Mouse (Mus musculus) MEL (cell line): Measurements from ENCODE around the gene Usp54. TPM values are rescaled to one million over a fixed set of nuclear protein-coding genes. Genes with fewer than 3 reads are reported as not detected.

Experiments
- DNase-seq: peaks from one replicate; pipeline ENCODE4 v3.0.0; 2011; ENCODE audit warnings: low read depth, low spot score
- H3K27ac ChIP-seq: 2 replicates; pipeline ENCODE4 v1.5.1; 2012; ENCODE audit warnings: low read depth, mild to moderate bottlenecking, control low read depth, low read length, moderate library complexity; ENCODE audit not compliant: control insufficient read depth
- H3K27me3 ChIP-seq, 2 experiments: fragments of 150-350 bp in 1 of 2; sonication (generic) in 1 of 2; 2 replicates each; pipeline ENCODE4 v1.6.1; 2012; ENCODE audit warnings: low read length in 2 of 2, mild to moderate bottlenecking in 2 of 2, improper control_type of control experiment in 1 of 2, moderate library complexity in 1 of 2; ENCODE audit not compliant: insufficient read depth in 2 of 2, control insufficient read depth in 1 of 2
- H3K36me3 ChIP-seq, 2 experiments: 2 replicates each; pipeline ENCODE4 v1.6.1; 2012 to 2014; ENCODE audit warnings: low read length in 2 of 2, improper control_type of control experiment in 1 of 2, inconsistent platforms in 1 of 2, mild to moderate bottlenecking in 1 of 2; ENCODE audit not compliant: insufficient read depth in 2 of 2, control insufficient read depth in 1 of 2
- H3K4me1 ChIP-seq, 2 experiments: fragments of 150-350 bp in 1 of 2; sonication (generic) in 1 of 2; 2 replicates each; pipeline ENCODE4 v1.6.1; 2012; ENCODE audit warnings: low read length in 2 of 2, improper control_type of control experiment in 1 of 2, mild to moderate bottlenecking in 1 of 2; ENCODE audit not compliant: insufficient read depth in 2 of 2, control insufficient read depth in 1 of 2
- H3K4me3 ChIP-seq, 2 experiments: fragments of 150-350 bp in 1 of 2; sonication (generic) in 1 of 2; 2 replicates each; pipeline ENCODE4 v1.5.1; 2012; ENCODE audit warnings: low read depth in 2 of 2, low read length in 2 of 2, mild to moderate bottlenecking in 2 of 2, moderate library complexity in 2 of 2, control low read depth in 1 of 2, improper control_type of control experiment in 1 of 2; ENCODE audit not compliant: control insufficient read depth in 1 of 2, insufficient read depth in 1 of 2
- H3K79me2 ChIP-seq: 2 replicates; pipeline ENCODE4 v1.6.1; 2012; ENCODE audit warnings: mild to moderate bottlenecking, low read length, moderate library complexity; ENCODE audit not compliant: control insufficient read depth, poor library complexity, insufficient read depth
- H3K9ac ChIP-seq: 2 replicates; pipeline ENCODE4 v1.6.1; 2012; ENCODE audit warnings: low read depth, mild to moderate bottlenecking, control low read depth, low read length, moderate library complexity; ENCODE audit not compliant: control insufficient read depth, poor library complexity, severe bottlenecking
- H3K9me3 ChIP-seq: fragments of 150-350 bp; sonication (generic); replicated peaks from 2 replicates; pipeline ENCODE4 v1.6.1; 2012; ENCODE audit warnings: mild to moderate bottlenecking, low read length, improper control_type of control experiment, moderate library complexity; ENCODE audit not compliant: insufficient read depth
- BHLHE40 ChIP-seq: IDR thresholded peaks from 2 replicates; pipeline ENCODE4 v1.6.1; 2012; ENCODE audit warnings: low read depth, mild to moderate bottlenecking, inconsistent platforms, low read length, improper control_type of control experiment, borderline replicate concordance
- E2F4 ChIP-seq: IDR thresholded peaks from 2 replicates; pipeline ENCODE4 v1.6.1; 2011; ENCODE audit warnings: low read depth, low read length, improper control_type of control experiment, borderline replicate concordance
- GATA1 ChIP-seq: IDR thresholded peaks from 2 replicates; pipeline ENCODE4 v1.6.1; 2011; ENCODE audit warnings: low read depth, low read length, improper control_type of control experiment
- HCFC1 ChIP-seq: IDR thresholded peaks from 2 replicates; pipeline ENCODE4 v1.6.1; 2012; ENCODE audit warnings: low read depth, mild to moderate bottlenecking, inconsistent platforms, low read length, improper control_type of control experiment, moderate library complexity
- KAT2A ChIP-seq: conservative IDR thresholded peaks from 2 replicates; pipeline ENCODE4 v1.6.1; 2012; ENCODE audit warnings: low read depth, low read length, improper control_type of control experiment, inconsistent platforms
- MEF2A ChIP-seq: IDR thresholded peaks from 2 replicates; pipeline ENCODE4 v1.6.1; 2014; ENCODE audit warnings: low read depth, mild to moderate bottlenecking, inconsistent platforms, low read length, improper control_type of control experiment; ENCODE audit not compliant: poor library complexity, insufficient replicate concordance, severe bottlenecking; ENCODE audit errors: extremely low read depth
- MXI1 ChIP-seq: IDR thresholded peaks from 2 replicates; pipeline ENCODE4 v1.6.1; 2011; ENCODE audit warnings: mild to moderate bottlenecking, low read depth, low read length, improper control_type of control experiment
- MYB ChIP-seq: IDR thresholded peaks from 2 replicates; pipeline ENCODE4 v1.6.1; 2011; ENCODE audit warnings: mild to moderate bottlenecking, low read depth, low read length, improper control_type of control experiment
- MYC ChIP-seq: IDR thresholded peaks from 2 replicates; pipeline ENCODE4 v1.6.1; 2011; ENCODE audit warnings: low read depth, mild to moderate bottlenecking, low read length, improper control_type of control experiment, moderate library complexity
- POLR2AphosphoS2 ChIP-seq: IDR thresholded peaks from 2 replicates; pipeline ENCODE4 v1.6.1; 2011; ENCODE audit warnings: low read length, improper control_type of control experiment
- RAD21 ChIP-seq: IDR thresholded peaks from 2 replicates; pipeline ENCODE4 v1.6.1; 2011; ENCODE audit warnings: mild to moderate bottlenecking, low read depth, low read length, improper control_type of control experiment
- TCF12 ChIP-seq: IDR thresholded peaks from 2 replicates; pipeline ENCODE4 v1.6.1; 2014; ENCODE audit warnings: low read depth, mild to moderate bottlenecking, inconsistent platforms, low read length, improper control_type of control experiment, moderate library complexity
- USF1 ChIP-seq: IDR thresholded peaks from 2 replicates; pipeline ENCODE4 v1.6.1; 2014; ENCODE audit warnings: low read depth, mild to moderate bottlenecking, inconsistent platforms, low read length, improper control_type of control experiment, moderate library complexity
- polyA plus RNA-seq, 2 experiments: library from polyadenylated mRNA; stranded (reverse) in 1 of 2; unstranded in 1 of 2; fragments of >175 nt in 1 of 2; fragments of >200 nt in 1 of 2; gene quantifications; 2 replicates each; pipeline versions ENCODE4 v1.2.1 to v1.2.4; 2012; ENCODE audit warnings: low replicate concordance in 2 of 2, low read depth in 1 of 2; ENCODE audit not compliant: insufficient read length in 2 of 2, insufficient read depth in 1 of 2, missing spikeins in 1 of 2
- total RNA-seq: library from RNA; depleted of rRNA; stranded (reverse); fragments of 300-350 nt; gene quantifications from 2 replicates; pipeline ENCODE4 v1.2.3, GENCODE M21; 2012; rRNA removed

Usp54 gene
- total and polyA plus RNA-seq, 3 experiments, result 1.5 to 2.6 TPM; not detected in 1

GRCm38 (mm10) chr14:20502966-20503365 is 137.9 kb downstream of the Usp54 start:
- H3K27ac ChIP-seq, result no peak overlapping the region
- no peak for TF ChIP-seq E2F4
- TF ChIP-seq TCF12, result no peak
- no peak for TF ChIP-seq RAD21
- TF ChIP-seq POLR2AphosphoS2, result no peak
- no peak for TF ChIP-seq MEF2A
- TF ChIP-seq BHLHE40, result no peak
- no peak for TF ChIP-seq MYC
- no peak for TF ChIP-seq KAT2A
- no peak for TF ChIP-seq MXI1
- no peak for TF ChIP-seq MYB
- no peak for TF ChIP-seq USF1
- TF ChIP-seq HCFC1, result no peak
- TF ChIP-seq, all 39 proteins: peak for 0
- Histone ChIP-seq H3K9me3 (no peaks in the 10 kb centered on the region), H3K79me2 (no peaks in the 10 kb centered on the region), H3K4me1 (no peaks in the 10 kb centered on the region), H3K27me3 (no peaks in the 10 kb centered on the region), H3K36me3 (peaks cover 4 to 22% of the 10 kb centered on the region in 2 experiments), H3K4me3 (no peak overlapping the region), H3K9ac (no peak overlapping the region)
- DNase-seq, result peak; percentile 55

DNA sequence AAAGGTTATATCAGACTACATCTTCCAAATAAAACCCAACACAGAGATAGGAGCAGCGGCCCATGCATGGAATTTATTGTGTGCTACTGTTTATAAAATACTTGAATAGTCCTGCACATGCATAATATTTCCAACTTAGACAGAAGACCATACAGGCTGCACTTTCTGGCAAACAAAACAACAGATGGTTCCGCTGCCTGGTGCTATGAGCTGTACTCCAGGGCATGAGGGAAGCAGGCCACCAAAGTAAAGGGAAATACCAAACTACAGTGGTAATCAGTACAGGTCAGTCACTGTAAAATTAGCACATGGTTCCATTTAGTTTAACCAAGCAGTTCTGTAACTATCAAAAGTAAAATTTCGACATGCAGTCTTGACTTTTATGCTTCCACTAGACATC is 140.9 kb downstream of the Usp54 start:
- Histone ChIP-seq H3K79me2 (no peaks in the 10 kb centered on the region), H3K36me3 (peaks cover 4 to 10% of the 10 kb centered on the region in 2 experiments; a peak in 3 of 4 replicates)
- TF ChIP-seq KAT2A (no peak), GATA1 (no peak)
- TF ChIP-seq, all 39 proteins: peak for 0
- Histone ChIP-seq H3K27ac (no peak overlapping the region), H3K4me1 (no peaks in the 10 kb centered on the region), H3K9me3 (no peaks in the 10 kb centered on the region), H3K9ac (no peak overlapping the region), H3K4me3 (no peak overlapping the region), H3K27me3 (no peaks in the 10 kb centered on the region)
- DNase-seq, result no peak

Other genes starting within 250 kb of the Usp54 start
- gene Mrps16, start 247.4 kb downstream of the Usp54 start, total RNA-seq, result 119 and 132 TPM in 2 replicates
- gene Mrps16, start 247.4 kb downstream of the Usp54 start, polyA plus RNA-seq, result 100 to 1,000 TPM in 1 of 2 experiments, not detected in 1; 112 TPM
- not detected in 2 replicates for gene Cfap70, start 188.8 kb downstream of the Usp54 start, total RNA-seq
- under 1 TPM in 1 of 2 experiments, not detected in 1; 0.11 TPM for gene Cfap70, start 188.8 kb downstream of the Usp54 start, polyA plus RNA-seq
- gene Anxa7, start 160.9 kb downstream of the Usp54 start, total RNA-seq, result 44.8 and 52.0 TPM in 2 replicates
- 10 to 100 TPM in 1 of 2 experiments, not detected in 1; 70.3 TPM for gene Anxa7, start 160.9 kb downstream of the Usp54 start, polyA plus RNA-seq
- gene Mss51, start 144.2 kb downstream of the Usp54 start, total RNA-seq, result 0.42 and 0.62 TPM in 2 replicates
- gene Mss51, start 144.2 kb downstream of the Usp54 start, polyA plus RNA-seq, result 1 to 10 TPM in 1 of 2 experiments, not detected in 1; 1.1 TPM
- gene Ppp3cb, start 94.5 kb downstream of the Usp54 start, total RNA-seq, result 20.1 and 20.4 TPM in 2 replicates
- gene Ppp3cb, start 94.5 kb downstream of the Usp54 start, polyA plus RNA-seq, result 10 to 100 TPM; 32.6 to 62.9 TPM
- 0.15 TPM in 1 of 2 replicates, not detected in the other for gene Myoz1, start 15.5 kb upstream of the Usp54 start, total RNA-seq
- under 1 TPM in 1 of 2 experiments, not detected in 1; 0.15 TPM for gene Myoz1, start 15.5 kb upstream of the Usp54 start, polyA plus RNA-seq
- 0.04 TPM in 1 of 2 replicates, not detected in the other for gene Synpo2l, start 27.3 kb upstream of the Usp54 start, total RNA-seq
- under 1 TPM in 1 of 2 experiments, not detected in 1; 0.06 TPM for gene Synpo2l, start 27.3 kb upstream of the Usp54 start, polyA plus RNA-seq
- 68.5 and 83.9 TPM in 2 replicates for gene Sec24c, start 33.2 kb upstream of the Usp54 start, total RNA-seq
- gene Sec24c, start 33.2 kb upstream of the Usp54 start, polyA plus RNA-seq, result 100 to 1,000 TPM; 121 to 263 TPM
- 0.49 and 0.69 TPM in 2 replicates for gene Fut11, start 53.9 kb upstream of the Usp54 start, total RNA-seq
- gene Fut11, start 53.9 kb upstream of the Usp54 start, polyA plus RNA-seq, result 1 to 10 TPM in 1 of 2 experiments, not detected in 1; 1.8 TPM
- gene Chchd1, start 61.9 kb upstream of the Usp54 start, total RNA-seq, result 154 and 164 TPM in 2 replicates
- 100 to 1,000 TPM in 1 of 2 experiments, not detected in 1; 136 TPM for gene Chchd1, start 61.9 kb upstream of the Usp54 start, polyA plus RNA-seq
- 14.2 and 16.5 TPM in 2 replicates for gene Zswim8, start 66.5 kb upstream of the Usp54 start, total RNA-seq
- gene Zswim8, start 66.5 kb upstream of the Usp54 start, polyA plus RNA-seq, result 10 to 100 TPM in 1 of 2 experiments, not detected in 1; 35.5 TPM
- 34.4 and 39.5 TPM in 2 replicates for gene Ndst2, start 93.5 kb upstream of the Usp54 start, total RNA-seq
- gene Ndst2, start 93.5 kb upstream of the Usp54 start, polyA plus RNA-seq, result 10 to 100 TPM; 37.1 to 54.0 TPM
- 14.1 and 15.6 TPM in 2 replicates for gene Camk2g, start 153.0 kb upstream of the Usp54 start, total RNA-seq
- gene Camk2g, start 153.0 kb upstream of the Usp54 start, polyA plus RNA-seq, result 10 to 100 TPM in 1 of 2 experiments, not detected in 1; 27.1 TPM
- gene Plau, start 195.6 kb upstream of the Usp54 start, total RNA-seq, result not detected in 2 replicates
- gene Plau, start 195.6 kb upstream of the Usp54 start, polyA plus RNA-seq, result under 1 TPM in 1 of 2 experiments, not detected in 1; 0.04 TPM